Mouse (Mus musculus): ENCODE measurements around the gene Tmprss11f.

DNA sequence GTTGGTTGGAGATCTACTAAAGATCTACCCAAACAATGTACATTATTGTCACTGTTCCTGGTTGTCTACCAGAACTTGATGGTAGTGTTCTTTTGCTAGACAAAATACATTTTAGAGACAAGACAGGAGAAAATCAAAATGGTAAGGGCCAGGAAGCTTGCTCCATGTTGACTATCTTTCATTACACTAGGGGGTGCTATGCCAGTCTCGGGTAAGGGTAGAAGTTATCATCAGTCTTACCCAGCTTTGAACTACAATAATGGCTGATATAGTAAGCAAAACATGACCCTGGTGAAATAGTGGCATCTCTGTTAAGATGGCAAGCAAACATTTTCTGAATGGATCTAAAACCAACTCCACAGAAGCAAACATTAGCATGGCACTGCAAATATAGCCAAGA, 10.4 kb downstream of the Tmprss11f start:
- TF ChIP-seq CTCF (conservative IDR thresholded peaks at IDR 0.05; ENCODE audit: insufficient read depth, insufficient read length, low read depth, low read length) (no peak), POLR2A (IDR thresholded peaks at IDR 0.05; ENCODE audit: low read depth, low read length) (no peak)

Measured in kidney, adult 2 months (tissue).